Mouse (Mus musculus) brain, embryonic 14.5 days (tissue): ENCODE data around the gene E030018B13Rik.

ENCODE experiments used
- CTCF ChIP-seq: fragments of 200-500 bp; IDR thresholded peaks from 2 replicates; pipeline ENCODE4 v1.5.1; 2012; ENCODE audit warnings: inconsistent platforms, mild to moderate bottlenecking, moderate library complexity, borderline replicate concordance; ENCODE audit not compliant: insufficient read depth, insufficient read length; ENCODE audit errors: extremely low read depth
- POLR2A ChIP-seq: fragments of 200-500 bp; IDR thresholded peaks from 2 replicates; pipeline ENCODE4 v1.6.1; 2012; ENCODE audit warnings: mild to moderate bottlenecking, inconsistent platforms, borderline replicate concordance; ENCODE audit not compliant: poor library complexity, insufficient read depth, insufficient read length, severe bottlenecking; ENCODE audit errors: extremely low read depth

- no peak for TF ChIP-seq CTCF
- peak; percentile 72 for TF ChIP-seq POLR2A
Observed at GRCm38 (mm10) chr7:63937236-63938065, 20.8 kb downstream of the E030018B13Rik start.
